Mouse (Mus musculus): Measurements from ENCODE around the gene Dscaml1. TPM values are rescaled to one million over a fixed set of nuclear protein-coding genes. Genes with fewer than 3 reads are reported as not detected.

Dscaml1 gene
- polyA plus RNA-seq, 1 experiment = 11.3 TPM

DNA sequence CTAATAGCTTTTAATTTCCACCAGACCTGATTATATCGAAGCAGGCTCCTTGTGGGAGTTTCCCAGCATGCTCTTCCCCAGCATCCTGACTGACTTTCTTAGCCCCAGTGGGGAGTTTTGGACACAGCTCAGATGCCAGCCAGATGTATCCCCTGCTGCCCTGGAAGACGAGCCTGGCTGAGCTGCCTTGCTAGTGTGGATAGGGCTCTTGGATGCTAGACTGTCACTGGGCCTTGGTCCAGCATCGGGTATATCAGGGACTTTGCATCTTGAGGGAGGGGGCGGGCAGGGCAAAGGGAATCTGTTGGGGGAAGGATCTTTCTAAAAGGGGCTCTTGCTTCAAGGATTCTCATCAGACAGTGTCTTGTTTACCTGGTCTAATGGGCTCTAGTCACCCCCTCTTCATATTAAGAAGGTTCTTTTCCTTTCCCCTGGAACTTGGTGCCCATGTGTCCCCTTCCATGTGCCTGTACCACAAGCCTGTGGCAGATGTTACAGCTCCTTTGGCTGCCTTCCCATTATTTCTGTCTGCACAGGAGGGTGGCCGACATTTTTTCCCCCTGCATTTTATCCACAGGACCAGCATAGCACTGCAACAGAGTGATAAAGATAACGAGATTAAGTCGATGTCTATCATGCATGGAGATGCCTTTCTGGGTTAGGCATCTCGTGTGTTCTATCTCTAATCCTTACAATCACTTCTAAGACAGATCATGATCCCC lies 28.6 kb downstream of the Dscaml1 start:
- 94% methylated on average over 8 of the region's 8 CpGs for WGBS
- TF ChIP-seq POLR2A (IDR thresholded peaks at IDR 0.05; ENCODE audit: control insufficient read depth, extremely low read depth, insufficient read depth, low read length, poor library complexity) = no peak
- no peak for TF ChIP-seq CTCF (IDR thresholded peaks at IDR 0.05; ENCODE audit: borderline replicate concordance, control insufficient read depth, extremely low read depth, insufficient read depth, low read length, poor library complexity)
- Histone ChIP-seq H3K27ac (ENCODE audit: control insufficient read depth, insufficient read depth, low read length) (no peak overlapping the region), H3K36me3 (ENCODE audit: control insufficient read depth, insufficient read depth, low read length) (no peaks in the 10 kb centered on the region), H3K4me3 (ENCODE audit: control insufficient read depth, insufficient read depth, low read length) (no peak overlapping the region), H3K27me3 (ENCODE audit: control insufficient read depth, insufficient read depth, low read length) (no peaks in the 10 kb centered on the region), H3K4me1 (replicated peaks; ENCODE audit: control insufficient read depth, insufficient read depth, low read length) (no peaks in the 10 kb centered on the region)
- DNase-seq = no peak

DNA sequence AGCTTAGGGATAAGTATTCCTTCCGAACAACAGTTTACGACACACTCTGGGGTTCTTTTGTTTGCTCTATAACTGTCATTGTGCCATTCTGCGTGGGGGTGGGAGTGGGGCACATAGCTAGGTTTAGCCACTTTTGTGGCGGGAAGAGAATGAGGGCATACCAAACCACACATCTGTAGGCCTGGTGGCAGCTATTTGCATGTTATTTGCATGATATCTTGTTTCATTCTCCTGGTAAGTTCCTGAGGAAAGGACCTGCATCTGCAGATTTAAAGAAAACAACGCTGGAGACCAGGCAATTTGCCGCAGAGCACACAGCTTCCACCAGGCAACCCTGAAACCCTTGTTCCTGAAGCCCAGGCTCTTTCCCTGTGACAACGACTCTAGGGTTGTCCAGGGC lies 30.8 kb downstream of the Dscaml1 start:
- no peak for DNase-seq
- Histone ChIP-seq H3K27ac (ENCODE audit: control insufficient read depth, insufficient read depth, low read length) (no peak overlapping the region), H3K4me1 (replicated peaks; ENCODE audit: control insufficient read depth, insufficient read depth, low read length) (no peaks in the 10 kb centered on the region), H3K36me3 (ENCODE audit: control insufficient read depth, insufficient read depth, low read length) (no peaks in the 10 kb centered on the region), H3K4me3 (ENCODE audit: control insufficient read depth, insufficient read depth, low read length) (no peak overlapping the region), H3K27me3 (ENCODE audit: control insufficient read depth, insufficient read depth, low read length) (no peaks in the 10 kb centered on the region)
- 29% methylated on average over 7 of the region's 7 CpGs for WGBS
- TF ChIP-seq POLR2A (IDR thresholded peaks at IDR 0.05; ENCODE audit: control insufficient read depth, extremely low read depth, insufficient read depth, low read length, poor library complexity) = no peak
- TF ChIP-seq CTCF (IDR thresholded peaks at IDR 0.05; ENCODE audit: borderline replicate concordance, control insufficient read depth, extremely low read depth, insufficient read depth, low read length, poor library complexity) = no peak

DNA sequence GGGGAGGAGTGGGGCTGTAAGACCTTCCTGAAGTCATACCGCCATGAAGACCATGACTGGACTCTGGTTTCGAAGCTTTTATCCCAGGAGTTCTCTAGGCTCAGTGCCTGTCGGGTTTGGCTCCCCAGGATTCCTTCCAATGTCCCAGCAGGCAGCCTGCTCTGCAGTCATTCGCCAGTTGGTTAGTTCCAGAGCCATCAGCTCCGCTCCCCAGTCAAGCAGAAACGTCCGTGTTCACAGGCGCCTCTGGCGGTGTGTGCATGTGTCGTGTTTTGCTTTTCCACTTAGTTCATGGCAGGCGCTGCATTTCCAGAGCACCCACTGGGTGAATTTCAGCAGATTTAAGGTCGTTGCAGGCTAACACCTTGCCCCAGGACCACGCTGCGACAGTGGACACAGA lies 31.9 kb downstream of the Dscaml1 start:
- Histone ChIP-seq H3K36me3 (ENCODE audit: control insufficient read depth, insufficient read depth, low read length) (no peaks in the 10 kb centered on the region), H3K27me3 (ENCODE audit: control insufficient read depth, insufficient read depth, low read length) (no peaks in the 10 kb centered on the region), H3K4me3 (ENCODE audit: control insufficient read depth, insufficient read depth, low read length) (no peak overlapping the region), H3K4me1 (replicated peaks; ENCODE audit: control insufficient read depth, insufficient read depth, low read length) (no peaks in the 10 kb centered on the region), H3K27ac (ENCODE audit: control insufficient read depth, insufficient read depth, low read length) (no peak overlapping the region)
- DNase-seq = no peak
- TF ChIP-seq POLR2A (IDR thresholded peaks at IDR 0.05; ENCODE audit: control insufficient read depth, extremely low read depth, insufficient read depth, low read length, poor library complexity) (no peak), CTCF (IDR thresholded peaks at IDR 0.05; ENCODE audit: borderline replicate concordance, control insufficient read depth, extremely low read depth, insufficient read depth, low read length, poor library complexity) (no peak)
- WGBS = 91% methylated on average over 14 of the region's 14 CpGs

DNA sequence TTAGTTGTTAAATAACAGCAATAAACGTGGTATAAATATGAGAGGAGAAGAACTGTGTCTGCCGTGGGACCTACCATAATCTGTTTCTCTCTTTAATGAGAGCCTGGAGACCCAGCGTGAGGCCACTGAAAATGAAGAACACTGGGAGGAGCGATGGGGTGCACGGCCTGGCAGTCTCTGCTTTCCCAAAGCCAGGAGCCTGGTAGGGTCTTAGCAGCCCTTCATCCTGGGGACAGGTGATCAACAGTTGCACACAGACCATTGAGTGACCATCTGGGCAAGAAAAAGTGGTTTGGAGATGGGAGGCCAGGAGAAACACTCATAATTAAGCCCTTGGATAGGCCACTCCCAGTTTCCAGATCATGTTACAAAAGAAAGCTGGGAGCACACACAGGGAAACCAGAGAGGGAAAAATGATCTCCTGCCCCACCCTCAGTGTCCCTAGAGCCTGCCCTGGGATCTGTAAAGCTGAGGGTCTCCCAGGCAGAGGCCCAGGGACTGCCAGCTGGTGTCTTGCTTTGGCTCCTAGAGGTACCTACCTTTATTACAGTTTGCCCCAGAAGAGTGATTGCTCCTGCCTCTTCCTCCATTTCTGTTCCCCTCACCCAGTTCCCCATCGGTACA lies 39.1 kb downstream of the Dscaml1 start:
- 87% methylated on average over 6 of the region's 6 CpGs for WGBS

DNA sequence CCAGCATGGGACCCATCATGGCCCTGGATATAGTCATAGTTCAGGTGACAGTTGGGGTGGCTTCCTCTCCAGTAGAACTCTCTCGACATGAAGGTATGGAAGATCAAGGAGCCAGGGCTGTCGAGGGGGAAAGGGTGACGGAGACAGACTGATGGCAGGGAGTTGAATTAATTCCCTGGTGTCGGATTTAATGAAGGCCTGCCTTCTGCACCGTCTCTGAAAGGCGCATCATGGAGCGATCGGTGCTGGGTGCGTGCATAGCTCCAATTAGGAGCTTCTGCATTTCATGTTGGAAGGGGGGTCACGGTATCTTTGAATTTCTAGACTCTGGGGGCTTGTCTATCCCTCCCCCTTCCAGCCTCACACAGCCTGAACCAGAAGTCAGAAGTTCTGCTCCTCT lies 41.8 kb downstream of the Dscaml1 start:
- H3K36me3 ChIP-seq (ENCODE audit: control insufficient read depth, insufficient read depth, low read length) = no peaks in the 10 kb centered on the region
- TF ChIP-seq POLR2A (IDR thresholded peaks at IDR 0.05; ENCODE audit: control insufficient read depth, extremely low read depth, insufficient read depth, low read length, poor library complexity) = no peak
- TF ChIP-seq CTCF (IDR thresholded peaks at IDR 0.05; ENCODE audit: borderline replicate concordance, control insufficient read depth, extremely low read depth, insufficient read depth, low read length, poor library complexity) = no peak
- H3K27me3 ChIP-seq (ENCODE audit: control insufficient read depth, insufficient read depth, low read length) = no peaks in the 10 kb centered on the region
- no peaks in the 10 kb centered on the region for H3K4me1 ChIP-seq (replicated peaks; ENCODE audit: control insufficient read depth, insufficient read depth, low read length)
- DNase-seq = no peak
- WGBS = 96% methylated on average over 10 of the region's 10 CpGs
- H3K4me3 ChIP-seq (ENCODE audit: control insufficient read depth, insufficient read depth, low read length) = no peak overlapping the region
- no peak overlapping the region for H3K27ac ChIP-seq (ENCODE audit: control insufficient read depth, insufficient read depth, low read length)

More for the DNA sequence above, 39.1 kb downstream of the Dscaml1 start:
- no peaks in the 10 kb centered on the region for H3K27me3 ChIP-seq (ENCODE audit: control insufficient read depth, insufficient read depth, low read length)
- no peaks in the 10 kb centered on the region for H3K36me3 ChIP-seq (ENCODE audit: control insufficient read depth, insufficient read depth, low read length)
- TF ChIP-seq CTCF (IDR thresholded peaks at IDR 0.05; ENCODE audit: borderline replicate concordance, control insufficient read depth, extremely low read depth, insufficient read depth, low read length, poor library complexity) (no peak), POLR2A (IDR thresholded peaks at IDR 0.05; ENCODE audit: control insufficient read depth, extremely low read depth, insufficient read depth, low read length, poor library complexity) (no peak)
- H3K27ac ChIP-seq (ENCODE audit: control insufficient read depth, insufficient read depth, low read length) = no peak overlapping the region
- H3K4me3 ChIP-seq (ENCODE audit: control insufficient read depth, insufficient read depth, low read length) = no peak overlapping the region
- no peaks in the 10 kb centered on the region for H3K4me1 ChIP-seq (replicated peaks; ENCODE audit: control insufficient read depth, insufficient read depth, low read length)
- no peak for DNase-seq

DNA sequence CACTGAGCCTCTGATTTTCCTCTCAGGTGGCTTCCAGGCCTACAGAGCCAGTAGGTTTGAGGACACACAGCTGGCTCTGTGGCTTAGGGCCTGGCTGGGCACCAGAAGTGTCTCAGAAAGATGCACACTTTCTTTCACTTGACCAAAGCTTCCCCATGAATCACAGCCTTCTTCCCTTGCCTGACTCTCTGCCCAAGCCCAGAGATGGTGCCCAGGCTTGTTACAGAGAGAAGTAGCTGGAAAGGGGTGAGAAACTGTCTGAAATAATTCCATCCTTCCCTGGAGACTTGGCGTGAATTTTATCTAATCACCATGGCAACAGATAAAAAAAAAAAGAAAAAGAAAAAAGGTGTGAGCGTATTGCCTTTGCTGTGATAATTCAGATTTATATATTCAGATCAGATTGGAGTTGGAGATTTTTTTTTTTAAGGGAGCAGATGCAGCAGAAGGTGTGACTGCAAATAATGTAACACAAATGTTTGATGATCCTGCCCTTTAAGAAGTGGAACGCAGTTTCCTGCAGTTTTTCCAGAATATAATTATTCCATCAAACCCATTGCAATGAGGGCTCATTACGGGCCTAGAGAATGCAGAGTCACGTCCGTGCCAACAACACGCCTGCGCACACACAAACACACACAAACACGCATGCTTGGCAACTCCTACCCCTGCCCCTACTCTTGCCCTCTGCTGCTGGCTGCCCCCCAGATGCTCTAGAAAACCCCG lies 44.5 kb downstream of the Dscaml1 start:
- Histone ChIP-seq H3K27ac (ENCODE audit: control insufficient read depth, insufficient read depth, low read length) (no peak overlapping the region), H3K27me3 (ENCODE audit: control insufficient read depth, insufficient read depth, low read length) (no peaks in the 10 kb centered on the region), H3K4me1 (replicated peaks; ENCODE audit: control insufficient read depth, insufficient read depth, low read length) (no peaks in the 10 kb centered on the region), H3K36me3 (ENCODE audit: control insufficient read depth, insufficient read depth, low read length) (no peaks in the 10 kb centered on the region), H3K4me3 (ENCODE audit: control insufficient read depth, insufficient read depth, low read length) (no peak overlapping the region)
- DNase-seq = no peak
- WGBS = 93% methylated on average over 10 of the region's 10 CpGs
- TF ChIP-seq POLR2A (IDR thresholded peaks at IDR 0.05; ENCODE audit: control insufficient read depth, extremely low read depth, insufficient read depth, low read length, poor library complexity) (no peak), CTCF (IDR thresholded peaks at IDR 0.05; ENCODE audit: borderline replicate concordance, control insufficient read depth, extremely low read depth, insufficient read depth, low read length, poor library complexity) (no peak)

All from thymus, adult 2 months (tissue).